Mouse (Mus musculus) liver, postnatal 0 days (tissue): Measurements from ENCODE around the gene Mapk7. TPM values are rescaled to one million over a fixed set of nuclear protein-coding genes. Genes with fewer than 3 reads are reported as not detected.

Experiments
- ATAC-seq: fragments of 200-750 bp; cut with Nextera tagmentation; 2 replicates; pipeline ENCODE4 v1.8.0; 2017; ENCODE audit warnings: mild to moderate bottlenecking, moderate library complexity
- DNase-seq: peaks from one replicate; pipeline ENCODE4 v3.0.0-alpha.2; 2016
- H3K27ac ChIP-seq: fragments of 300-500 bp; sonication (generic); 2 replicates; pipeline ENCODE4 v1.5.1; 2014; ENCODE audit warnings: antibody characterized with exemption, moderate library complexity, mild to moderate bottlenecking, low read depth
- H3K27me3 ChIP-seq: fragments of 300-500 bp; sonication (generic); 2 replicates; pipeline ENCODE4 v1.6.1; 2014; ENCODE audit warnings: low read length, control low read depth, mixed read lengths; ENCODE audit not compliant: insufficient read depth
- H3K36me3 ChIP-seq: fragments of 300-500 bp; sonication (generic); replicated peaks from 2 replicates; pipeline ENCODE4 v1.6.1; 2014; ENCODE audit warnings: mild to moderate bottlenecking, control low read depth, low read length, moderate library complexity, mixed read lengths; ENCODE audit not compliant: insufficient read depth
- H3K4me1 ChIP-seq: fragments of 300-500 bp; sonication (generic); 2 replicates; pipeline ENCODE4 v1.6.1; 2014; ENCODE audit warnings: antibody characterized with exemption, mild to moderate bottlenecking, control low read depth; ENCODE audit not compliant: insufficient read depth
- H3K4me2 ChIP-seq: fragments of 300-500 bp; sonication (generic); 2 replicates; pipeline ENCODE4 v1.6.1; 2014; ENCODE audit warnings: low read depth, mild to moderate bottlenecking, low read length, moderate library complexity, mixed read lengths
- H3K4me3 ChIP-seq: fragments of 300-500 bp; sonication (generic); 2 replicates; pipeline ENCODE4 v1.5.1; 2014; ENCODE audit warnings: low read depth, low read length
- H3K9ac ChIP-seq: fragments of 300-500 bp; sonication (generic); replicated peaks from 2 replicates; pipeline ENCODE4 v1.6.1; 2014; ENCODE audit warnings: mild to moderate bottlenecking, moderate library complexity
- H3K9me3 ChIP-seq: fragments of 300-500 bp; sonication (generic); 2 replicates; pipeline ENCODE4 v1.6.1; 2016; ENCODE audit warnings: mild to moderate bottlenecking, control low read depth, low read length, mixed read lengths
- CTCF ChIP-seq: sonication (generic); IDR thresholded peaks from 2 replicates; pipeline ENCODE4 v1.5.1; 2016; ENCODE audit warnings: antibody characterized with exemption, low read depth
- EP300 ChIP-seq: IDR thresholded peaks from 2 replicates; pipeline ENCODE4 v1.6.1; 2016; ENCODE audit warnings: antibody characterized with exemption, low read depth, mild to moderate bottlenecking
- WGBS: fragments of 180-500 bp; shearing (Covaris S2); extraction: QIAGEN DNeasy Blood & Tissue Kit; methylation state at CpG from one replicate; pipeline ENCODE4 v1.1.7; 2014; ENCODE audit not compliant: insufficient replicate concordance; 5-methylcytosine and 5-hydroxymethylcytosine counted together
- polyA plus RNA-seq: library from polyadenylated mRNA; unstranded; fragments of >200 nt; fragmentation: Nextera tagmentation; extraction: Ambion mirVana; gene quantifications from 2 replicates; pipeline ENCODE4 v1.2.1, GENCODE M21; 2015

Mapk7 gene
- polyA plus RNA-seq, 1 experiment from 2014 or later = 5.6 TPM

- Histone ChIP-seq H3K4me2 (no peak overlapping the region), H3K9me3 (no peaks in the 10 kb centered on the region), H3K4me3 (no peak overlapping the region), H3K27ac (no peak overlapping the region), H3K27me3 (no peaks in the 10 kb centered on the region), H3K4me1 (no peaks in the 10 kb centered on the region), H3K36me3 (no peaks in the 10 kb centered on the region), H3K9ac (no peak overlapping the region)
- DNase-seq (no peak), ATAC-seq (no peak)
- 84% methylated on average over 13 of the region's 13 CpGs for WGBS
- TF ChIP-seq EP300 (no peak), CTCF (no peak)
These were observed 10.9 kb downstream of the Mapk7 start for GRCm38 (mm10) chr11:61483226-61483845.

- no peaks in the 10 kb centered on the region for H3K36me3 ChIP-seq
- no peaks in the 10 kb centered on the region for H3K4me1 ChIP-seq
- no peak overlapping the region for H3K4me2 ChIP-seq
- no peak overlapping the region for H3K4me3 ChIP-seq
- DNase-seq = no peak
- no peak for TF ChIP-seq CTCF
- WGBS = 59% methylated on average over 9 of the region's 9 CpGs
- H3K9ac ChIP-seq = no peak overlapping the region
- H3K27ac ChIP-seq = no peak overlapping the region
- no peaks in the 10 kb centered on the region for H3K27me3 ChIP-seq
- no peak for ATAC-seq
- no peaks in the 10 kb centered on the region for H3K9me3 ChIP-seq
These were observed 12.7 kb downstream of the Mapk7 start for GRCm38 (mm10) chr11:61481239-61482090.

GRCm38 (mm10) chr11:61478788-61479187, 15.4 kb downstream of the Mapk7 start:
- no peak for ATAC-seq
- H3K4me2 ChIP-seq = no peak overlapping the region
- WGBS = 65% methylated on average over 4 of the region's 4 CpGs
- no peak overlapping the region for H3K4me3 ChIP-seq
- H3K9ac ChIP-seq = no peak overlapping the region
- no peak for TF ChIP-seq CTCF
- no peak for TF ChIP-seq EP300
- H3K27me3 ChIP-seq = no peaks in the 10 kb centered on the region
- DNase-seq = no peak
- H3K9me3 ChIP-seq = no peaks in the 10 kb centered on the region
- H3K27ac ChIP-seq = no peak overlapping the region
- H3K36me3 ChIP-seq = no peaks in the 10 kb centered on the region
- H3K4me1 ChIP-seq = no peaks in the 10 kb centered on the region

- H3K27ac ChIP-seq = no peak overlapping the region
- H3K36me3 ChIP-seq = no peaks in the 10 kb centered on the region
- no peak overlapping the region for H3K4me3 ChIP-seq
- DNase-seq (no peak), ATAC-seq (no peak)
- no peaks in the 10 kb centered on the region for H3K9me3 ChIP-seq
- no peak for TF ChIP-seq EP300
- TF ChIP-seq CTCF = no peak
- no peaks in the 10 kb centered on the region for H3K4me1 ChIP-seq
- H3K4me2 ChIP-seq = no peak overlapping the region
- WGBS = 78% methylated on average over 17 of the region's 17 CpGs
- no peak overlapping the region for H3K9ac ChIP-seq
- H3K27me3 ChIP-seq = no peaks in the 10 kb centered on the region
These were observed 16.4 kb downstream of the Mapk7 start for GRCm38 (mm10) chr11:61477566-61478508.

GRCm38 (mm10) chr11:61476786-61477382, 17.3 kb downstream of the Mapk7 start:
- H3K4me1 ChIP-seq = no peaks in the 10 kb centered on the region
- DNase-seq = no peak
- no peak overlapping the region for H3K4me2 ChIP-seq
- TF ChIP-seq CTCF = no peak
- no peak for TF ChIP-seq EP300
- 48% methylated on average over 12 of the region's 12 CpGs for WGBS
- H3K4me3 ChIP-seq = no peak overlapping the region
- no peaks in the 10 kb centered on the region for H3K27me3 ChIP-seq
- no peak overlapping the region for H3K27ac ChIP-seq
- no peak for ATAC-seq
- H3K9me3 ChIP-seq = no peaks in the 10 kb centered on the region
- H3K36me3 ChIP-seq = no peaks in the 10 kb centered on the region
- no peak overlapping the region for H3K9ac ChIP-seq
